Mouse (Mus musculus): ENCODE measurements around the gene Spsb4. TPM values are rescaled to one million over a fixed set of nuclear protein-coding genes. Genes with fewer than 3 reads are reported as not detected.

Gene Spsb4
- total RNA-seq (2021): 1 to 10 TPM; 4.2 to 9.1 TPM
- 7.2 and 7.6 TPM in 2 replicates for polyA plus RNA-seq (2012; rRNA removed)
- long read RNA-seq, transcript Spsb4-201 (3 exons, 2,720 nt): major isoform, 6 of 8 reads
- long read RNA-seq, partial matches to known transcripts: 0 of 8 reads
- long read RNA-seq, other reads (novel, unspliced or antisense): 2 of 8 reads

- Histone ChIP-seq H3K9ac (ENCODE audit: low read depth, low read length) (peak within 1 kb of the TSS; percentile 56), H3K79me2 (replicated peaks; ENCODE audit: control insufficient read depth, insufficient read depth, low read length) (no peaks in the 10 kb centered on the region), H3K4me3 (peak within 1 kb of the TSS; percentile 52), H3K27ac (peak within 1 kb of the TSS; percentile 46), H3K36me3 (ENCODE audit: control insufficient read depth, insufficient read depth, low read length) (no peaks in the 10 kb centered on the region), H3K27me3 (ENCODE audit: control insufficient read depth, insufficient read depth, low read length) (no peaks in the 10 kb centered on the region), H3K4me1 (ENCODE audit: control insufficient read depth, insufficient read depth, low read length) (no peaks in the 10 kb centered on the region)
- TF ChIP-seq CTCF (IDR thresholded peaks at IDR 0.05): peak; percentile 76
- TF ChIP-seq POLR2A (IDR thresholded peaks at IDR 0.05; ENCODE audit: insufficient read depth, low read depth, low read length): peak; percentile 54
- TF ChIP-seq EP300 (IDR thresholded peaks at IDR 0.05; ENCODE audit: insufficient read depth, low read depth, low read length): no peak
- intact Hi-C loops (cut with DNase I): loop anchor here (2.0 to 5.0 kb wide), 3 partner anchors 49 to 102 kb away; no protein-coding TSS in a partner anchor
- under 1% methylated on average over 46 of the region's 47 CpGs for WGBS
- DNase-seq: peak; percentile 82 to 87
Measured at GRCm38 (mm10) chr9:97018677-97019147, at the start of gene Spsb4. Spsb4 (minus strand) TSS chr9:97018843.

GRCm38 (mm10) chr9:97067761-97068160 lies 49.1 kb upstream of the Spsb4 start:
- Histone ChIP-seq H3K4me1 (ENCODE audit: control insufficient read depth, insufficient read depth, low read length) (no peaks in the 10 kb centered on the region; the same call in 1 of the 2 replicates), H3K9ac (ENCODE audit: low read depth, low read length) (no peak overlapping the region), H3K79me2 (replicated peaks; ENCODE audit: control insufficient read depth, insufficient read depth, low read length) (no peaks in the 10 kb centered on the region), H3K36me3 (ENCODE audit: control insufficient read depth, insufficient read depth, low read length) (no peaks in the 10 kb centered on the region), H3K4me3 (no peak overlapping the region), H3K27me3 (ENCODE audit: control insufficient read depth, insufficient read depth, low read length) (no peaks in the 10 kb centered on the region), H3K27ac (no peak overlapping the region)
- no peak for TF ChIP-seq POLR2A (IDR thresholded peaks at IDR 0.05; ENCODE audit: insufficient read depth, low read depth, low read length)
- no peak for TF ChIP-seq EP300 (IDR thresholded peaks at IDR 0.05; ENCODE audit: insufficient read depth, low read depth, low read length)
- no peak for TF ChIP-seq CTCF (IDR thresholded peaks at IDR 0.05)
- DNase-seq: no peak
- intact Hi-C loops (cut with DNase I): loop anchor here (1.0 to 5.0 kb wide), 3 partner anchors 50 to 151 kb away; partner anchors contain the start of gene Spsb4
- 93% methylated on average over 6 of the region's 6 CpGs for WGBS

- intact Hi-C loops (cut with DNase I): loop anchor here (5.0 kb wide), 1 partner anchor 49 kb away; the partner anchor contains the start of gene Spsb4
- 64% methylated on average over 4 of the region's 4 CpGs for WGBS
Measured at GRCm38 (mm10) chr9:97065885-97066284, 47.2 kb upstream of the Spsb4 start.

GRCm38 (mm10) chr9:97065216-97065615 lies 46.6 kb upstream of the Spsb4 start:
- no peaks in the 10 kb centered on the region for H3K27me3 ChIP-seq (ENCODE audit: control insufficient read depth, insufficient read depth, low read length)
- WGBS: 79% methylated on average over 5 of the region's 5 CpGs
- H3K27ac ChIP-seq: no peak overlapping the region
- no peaks in the 10 kb centered on the region; the same call in 1 of the 2 replicates for H3K4me1 ChIP-seq (ENCODE audit: control insufficient read depth, insufficient read depth, low read length)
- no peaks in the 10 kb centered on the region for H3K79me2 ChIP-seq (replicated peaks; ENCODE audit: control insufficient read depth, insufficient read depth, low read length)
- no peak overlapping the region for H3K4me3 ChIP-seq
- intact Hi-C loops (cut with DNase I): loop anchor here (5.0 kb wide), 1 partner anchor 48 kb away; the partner anchor contains the start of gene Spsb4
- DNase-seq: no peak
- TF ChIP-seq EP300 (IDR thresholded peaks at IDR 0.05; ENCODE audit: insufficient read depth, low read depth, low read length) (no peak), CTCF (IDR thresholded peaks at IDR 0.05) (no peak), POLR2A (IDR thresholded peaks at IDR 0.05; ENCODE audit: insufficient read depth, low read depth, low read length) (no peak)
- H3K36me3 ChIP-seq (ENCODE audit: control insufficient read depth, insufficient read depth, low read length): no peaks in the 10 kb centered on the region
- H3K9ac ChIP-seq (ENCODE audit: low read depth, low read length): no peak overlapping the region

More at GRCm38 (mm10) chr9:97065885-97066284, 47.2 kb upstream of the Spsb4 start:
- no peak overlapping the region for H3K9ac ChIP-seq (ENCODE audit: low read depth, low read length)
- no peaks in the 10 kb centered on the region for H3K79me2 ChIP-seq (replicated peaks; ENCODE audit: control insufficient read depth, insufficient read depth, low read length)
- no peaks in the 10 kb centered on the region; the same call in 1 of the 2 replicates for H3K4me1 ChIP-seq (ENCODE audit: control insufficient read depth, insufficient read depth, low read length)
- H3K27me3 ChIP-seq (ENCODE audit: control insufficient read depth, insufficient read depth, low read length): no peaks in the 10 kb centered on the region
- H3K4me3 ChIP-seq: no peak overlapping the region
- no peak for DNase-seq
- no peak for TF ChIP-seq POLR2A (IDR thresholded peaks at IDR 0.05; ENCODE audit: insufficient read depth, low read depth, low read length)
- TF ChIP-seq EP300 (IDR thresholded peaks at IDR 0.05; ENCODE audit: insufficient read depth, low read depth, low read length): no peak
- TF ChIP-seq CTCF (IDR thresholded peaks at IDR 0.05): no peak
- H3K27ac ChIP-seq: no peak overlapping the region
- H3K36me3 ChIP-seq (ENCODE audit: control insufficient read depth, insufficient read depth, low read length): no peaks in the 10 kb centered on the region

GRCm38 (mm10) chr9:97064161-97064560 lies 45.5 kb upstream of the Spsb4 start:
- intact Hi-C loops (cut with DNase I): no loop called here

GRCm38 (mm10) chr9:97061696-97062095 lies 43.1 kb upstream of the Spsb4 start:
- no peaks in the 10 kb centered on the region for H3K27me3 ChIP-seq (ENCODE audit: control insufficient read depth, insufficient read depth, low read length)
- H3K27ac ChIP-seq: no peak overlapping the region
- intact Hi-C loops (cut with DNase I): no loop called here
- 90% methylated on average over 9 of the region's 9 CpGs for WGBS
- no peak overlapping the region for H3K9ac ChIP-seq (ENCODE audit: low read depth, low read length)
- no peaks in the 10 kb centered on the region for H3K4me1 ChIP-seq (ENCODE audit: control insufficient read depth, insufficient read depth, low read length)
- no peaks in the 10 kb centered on the region for H3K79me2 ChIP-seq (replicated peaks; ENCODE audit: control insufficient read depth, insufficient read depth, low read length)
- DNase-seq: no peak
- TF ChIP-seq EP300 (IDR thresholded peaks at IDR 0.05; ENCODE audit: insufficient read depth, low read depth, low read length) (no peak), CTCF (IDR thresholded peaks at IDR 0.05) (no peak), POLR2A (IDR thresholded peaks at IDR 0.05; ENCODE audit: insufficient read depth, low read depth, low read length) (no peak)
- no peak overlapping the region for H3K4me3 ChIP-seq
- H3K36me3 ChIP-seq (ENCODE audit: control insufficient read depth, insufficient read depth, low read length): no peaks in the 10 kb centered on the region

More at GRCm38 (mm10) chr9:97064161-97064560, 45.5 kb upstream of the Spsb4 start:
- WGBS: 97% methylated on average over 1 of the region's 1 CpGs
- Histone ChIP-seq H3K79me2 (replicated peaks; ENCODE audit: control insufficient read depth, insufficient read depth, low read length) (no peaks in the 10 kb centered on the region), H3K27me3 (ENCODE audit: control insufficient read depth, insufficient read depth, low read length) (no peaks in the 10 kb centered on the region), H3K4me3 (no peak overlapping the region), H3K9ac (ENCODE audit: low read depth, low read length) (no peak overlapping the region), H3K4me1 (ENCODE audit: control insufficient read depth, insufficient read depth, low read length) (no peaks in the 10 kb centered on the region; the same call in 1 of the 2 replicates), H3K36me3 (ENCODE audit: control insufficient read depth, insufficient read depth, low read length) (no peaks in the 10 kb centered on the region), H3K27ac (no peak overlapping the region)
- no peak for TF ChIP-seq EP300 (IDR thresholded peaks at IDR 0.05; ENCODE audit: insufficient read depth, low read depth, low read length)
- TF ChIP-seq POLR2A (IDR thresholded peaks at IDR 0.05; ENCODE audit: insufficient read depth, low read depth, low read length): no peak
- TF ChIP-seq CTCF (IDR thresholded peaks at IDR 0.05): no peak
- no peak for DNase-seq

All from heart, adult 2 months (tissue).